Mouse (Mus musculus): ENCODE data around the gene 9130023H24Rik. TPM values are rescaled to one million over a fixed set of nuclear protein-coding genes. Genes with fewer than 3 reads are reported as not detected.

Gene 9130023H24Rik
- polyA plus RNA-seq, 1 experiment: 2.1 TPM

GRCm38 (mm10) chr7:128251946-128252345 lies 14.1 kb upstream of the 9130023H24Rik start:
- Histone ChIP-seq H3K79me2 (ENCODE audit: control insufficient read depth, insufficient read depth) (peaks cover 26% of the 10 kb centered on the region), H3K4me3 (ENCODE audit: insufficient read depth, poor library complexity, severe bottlenecking) (no peak overlapping the region), H3K27me3 (ENCODE audit: control insufficient read depth, insufficient read depth, insufficient read length) (no peaks in the 10 kb centered on the region), H3K79me3 (ENCODE audit: low read depth) (peaks cover 12% of the 10 kb centered on the region), H3ac (ENCODE audit: control insufficient read depth, insufficient read length, low read depth) (no peak overlapping the region), H3K36me3 (ENCODE audit: control insufficient read depth, insufficient read depth) (peaks cover 55% of the 10 kb centered on the region)
- TF ChIP-seq FOSL1 (IDR thresholded peaks at IDR 0.05; ENCODE audit: insufficient read depth, low read length, poor library complexity, severe bottlenecking) (no peak), MYOD1 (IDR thresholded peaks at IDR 0.05; ENCODE audit: control insufficient read depth, insufficient read length, low read depth) (no peak), USF1 (IDR thresholded peaks at IDR 0.05; ENCODE audit: low read depth) (no peak), MYOG (IDR thresholded peaks at IDR 0.05; ENCODE audit: control insufficient read depth, extremely low read depth, insufficient read length) (no peak)

- Histone ChIP-seq H3K36me3 (ENCODE audit: control insufficient read depth, insufficient read depth) (peaks cover 55% of the 10 kb centered on the region), H3K4me3 (ENCODE audit: insufficient read depth, poor library complexity, severe bottlenecking) (no peak overlapping the region)
- TF ChIP-seq MYOD1 (IDR thresholded peaks at IDR 0.05; ENCODE audit: control insufficient read depth, insufficient read length, low read depth) (no peak), MAX (IDR thresholded peaks at IDR 0.05) (no peak), MYOG (IDR thresholded peaks at IDR 0.05; ENCODE audit: control insufficient read depth, extremely low read depth, insufficient read length) (no peak), USF1 (IDR thresholded peaks at IDR 0.05; ENCODE audit: low read depth) (no peak), FOSL1 (IDR thresholded peaks at IDR 0.05; ENCODE audit: insufficient read depth, low read length, poor library complexity, severe bottlenecking) (no peak), CTCF (IDR thresholded peaks at IDR 0.05; ENCODE audit: control insufficient read depth, insufficient read depth, insufficient read length) (no peak), CEBPB (IDR thresholded peaks at IDR 0.05; ENCODE audit: low read depth) (no peak)
These were observed 12.2 kb upstream of the 9130023H24Rik start for GRCm38 (mm10) chr7:128249998-128250397.

GRCm38 (mm10) chr7:128248081-128249042 lies 10.5 kb upstream of the 9130023H24Rik start:
- Histone ChIP-seq H3K4me3 (ENCODE audit: insufficient read depth, poor library complexity, severe bottlenecking) (peak overlapping the region; percentile 66), H3K79me2 (ENCODE audit: control insufficient read depth, insufficient read depth) (peaks cover 27% of the 10 kb centered on the region), H3K36me3 (ENCODE audit: control insufficient read depth, insufficient read depth) (peaks cover 48% of the 10 kb centered on the region), H3ac (ENCODE audit: control insufficient read depth, insufficient read length, low read depth) (peak overlapping the region; percentile 38), H3K27me3 (ENCODE audit: control insufficient read depth, insufficient read depth, insufficient read length) (no peaks in the 10 kb centered on the region), H3K79me3 (ENCODE audit: low read depth) (peaks cover 12% of the 10 kb centered on the region)
- no peak for TF ChIP-seq USF1 (IDR thresholded peaks at IDR 0.05; ENCODE audit: low read depth)
- no peak for TF ChIP-seq MAX (IDR thresholded peaks at IDR 0.05)
- TF ChIP-seq CTCF (IDR thresholded peaks at IDR 0.05; ENCODE audit: control insufficient read depth, insufficient read depth, insufficient read length): no peak
- TF ChIP-seq MYOD1 (IDR thresholded peaks at IDR 0.05; ENCODE audit: control insufficient read depth, insufficient read length, low read depth): no peak
- no peak for TF ChIP-seq MYOG (IDR thresholded peaks at IDR 0.05; ENCODE audit: control insufficient read depth, extremely low read depth, insufficient read length)
- TF ChIP-seq CEBPB (IDR thresholded peaks at IDR 0.05; ENCODE audit: low read depth): no peak
- no peak for TF ChIP-seq FOSL1 (IDR thresholded peaks at IDR 0.05; ENCODE audit: insufficient read depth, low read length, poor library complexity, severe bottlenecking)

More at GRCm38 (mm10) chr7:128249998-128250397, 12.2 kb upstream of the 9130023H24Rik start:
- Histone ChIP-seq H3K79me2 (ENCODE audit: control insufficient read depth, insufficient read depth) (peaks cover 27% of the 10 kb centered on the region), H3K27me3 (ENCODE audit: control insufficient read depth, insufficient read depth, insufficient read length) (no peaks in the 10 kb centered on the region), H3ac (ENCODE audit: control insufficient read depth, insufficient read length, low read depth) (peak overlapping the region; percentile 13), H3K79me3 (ENCODE audit: low read depth) (peaks cover 12% of the 10 kb centered on the region)

GRCm38 (mm10) chr7:128247443-128247842 lies 9.6 kb upstream of the 9130023H24Rik start:
- peaks cover 43% of the 10 kb centered on the region for H3K36me3 ChIP-seq (ENCODE audit: control insufficient read depth, insufficient read depth)
- peak overlapping the region; percentile 87 for H3ac ChIP-seq (ENCODE audit: control insufficient read depth, insufficient read length, low read depth)
- H3K79me3 ChIP-seq (ENCODE audit: low read depth): peaks cover 12% of the 10 kb centered on the region
- H3K4me3 ChIP-seq (ENCODE audit: insufficient read depth, poor library complexity, severe bottlenecking): peak overlapping the region; percentile 66
- H3K79me2 ChIP-seq (ENCODE audit: control insufficient read depth, insufficient read depth): peaks cover 27% of the 10 kb centered on the region
- no peak for TF ChIP-seq MYOG (IDR thresholded peaks at IDR 0.05; ENCODE audit: control insufficient read depth, extremely low read depth, insufficient read length)
- TF ChIP-seq CTCF (IDR thresholded peaks at IDR 0.05; ENCODE audit: control insufficient read depth, insufficient read depth, insufficient read length): peak; percentile 42
- H3K27me3 ChIP-seq (ENCODE audit: control insufficient read depth, insufficient read depth, insufficient read length): no peaks in the 10 kb centered on the region

GRCm38 (mm10) chr7:128246496-128247391 lies 8.9 kb upstream of the 9130023H24Rik start, which contains the start of gene Tgfb1i1:
Gene Tgfb1i1 (plus strand): TSS chr7:128246812.
- Histone ChIP-seq H3ac (ENCODE audit: control insufficient read depth, insufficient read length, low read depth) (peak within 1 kb of the TSS; percentile 87), H3K4me3 (ENCODE audit: insufficient read depth, poor library complexity, severe bottlenecking) (peak within 1 kb of the TSS; percentile 66), H3K27me3 (ENCODE audit: control insufficient read depth, insufficient read depth, insufficient read length) (no peaks in the 10 kb centered on the region), H3K36me3 (ENCODE audit: control insufficient read depth, insufficient read depth) (peaks cover 36% of the 10 kb centered on the region), H3K79me2 (ENCODE audit: control insufficient read depth, insufficient read depth) (peaks cover 27% of the 10 kb centered on the region), H3K79me3 (ENCODE audit: low read depth) (peaks cover 12% of the 10 kb centered on the region)
- TF ChIP-seq MYOD1 (IDR thresholded peaks at IDR 0.05; ENCODE audit: control insufficient read depth, insufficient read length, low read depth) (no peak), USF1 (IDR thresholded peaks at IDR 0.05; ENCODE audit: low read depth) (no peak), CTCF (IDR thresholded peaks at IDR 0.05; ENCODE audit: control insufficient read depth, insufficient read depth, insufficient read length) (no peak), CEBPB (IDR thresholded peaks at IDR 0.05; ENCODE audit: low read depth) (no peak), MYOG (IDR thresholded peaks at IDR 0.05; ENCODE audit: control insufficient read depth, extremely low read depth, insufficient read length) (no peak), MAX (IDR thresholded peaks at IDR 0.05) (no peak), FOSL1 (IDR thresholded peaks at IDR 0.05; ENCODE audit: insufficient read depth, low read length, poor library complexity, severe bottlenecking) (no peak)

Data from C2C12 (cell line).